Mouse (Mus musculus) left cerebral cortex, adult 2 months (tissue): ENCODE measurements around the gene Faap20. TPM values are rescaled to one million over a fixed set of nuclear protein-coding genes. Genes with fewer than 3 reads are reported as not detected.

Source experiments
- DNase-seq, 2 experiments: peaks; one replicate each; pipeline ENCODE4 v3.0.0; 2021 to 2022; ENCODE audit warnings: low spot score in 2 of 2, mixed read lengths in 1 of 2; ENCODE audit errors: extremely low spot score in 1 of 2
- H3K27ac ChIP-seq: fragments of 200-600 bp; 2 replicates; pipeline ENCODE4 v1.8.1; 2022
- H3K4me3 ChIP-seq: fragments of 200-600 bp; 2 replicates; pipeline ENCODE4 v1.8.1; 2022
- CTCF ChIP-seq: fragments of 200-600 bp; IDR thresholded peaks from 2 replicates; pipeline ENCODE4 v1.8.1; 2022; ENCODE audit warnings: antibody characterized with exemption, mild to moderate bottlenecking, moderate library complexity
- intact Hi-C: fragments of 180-260 bp; cut with DNase I; formaldehyde crosslinking; loops from one replicate; pipeline ENCODE4 v1.15.1; 2025
- total RNA-seq, 2 experiments: library from RNA; stranded (reverse); gene quantifications; 2 replicates each; pipeline ENCODE4 v1.2.3; 2021

Gene Faap20
- total RNA-seq, 2 experiments from 2014 or later: 25.9 to 28.8 TPM

- intact Hi-C loops: loop anchor here (2.0 kb wide), 1 partner anchor 58 kb away; no protein-coding TSS in a partner anchor
- H3K4me3 ChIP-seq: peak overlapping the region; percentile 75
- DNase-seq: peak in 1 of 2 experiments; percentile 41
- H3K27ac ChIP-seq: peak overlapping the region; percentile 97
- no peak for TF ChIP-seq CTCF
These were observed 937 bp downstream of the Faap20 start for GRCm38 (mm10) chr4:155250361-155251117.

GRCm38 (mm10) chr4:155251147-155251546, 1.5 kb downstream of the Faap20 start:
- TF ChIP-seq CTCF: no peak
- H3K4me3 ChIP-seq: peak overlapping the region; percentile 75; the same call in 1 of the 2 replicates
- H3K27ac ChIP-seq: no peak overlapping the region
- intact Hi-C loops: loop anchor here (2.0 kb wide), 1 partner anchor 58 kb away; no protein-coding TSS in a partner anchor
- DNase-seq: no peak

GRCm38 (mm10) chr4:155252253-155252652, 2.7 kb downstream of the Faap20 start:
- no peak for DNase-seq
- H3K4me3 ChIP-seq: no peak overlapping the region
- intact Hi-C loops: no loop called here
- no peak for TF ChIP-seq CTCF
- H3K27ac ChIP-seq: no peak overlapping the region

GRCm38 (mm10) chr4:155264521-155265321, 15.1 kb downstream of the Faap20 start:
- Histone ChIP-seq H3K27ac (0 out of 2 replicates have a peak overlapping the region, but pooled peaks have one; percentile 53), H3K4me3 (no peak overlapping the region)
- intact Hi-C loops: no loop called here
- no peak for DNase-seq
- no peak for TF ChIP-seq CTCF

- TF ChIP-seq CTCF: no peak
- no peak overlapping the region for H3K27ac ChIP-seq
- DNase-seq: no peak
- H3K4me3 ChIP-seq: no peak overlapping the region
- intact Hi-C loops: no loop called here
These were observed 17.5 kb downstream of the Faap20 start for GRCm38 (mm10) chr4:155267047-155267543.

- Histone ChIP-seq H3K27ac (no peak overlapping the region), H3K4me3 (no peak overlapping the region)
- TF ChIP-seq CTCF: no peak
- intact Hi-C loops: loop anchor here (1.0 kb wide), 1 partner anchor 41 kb away; no protein-coding TSS in a partner anchor
- no peak for DNase-seq
These were observed 18.1 kb downstream of the Faap20 start for GRCm38 (mm10) chr4:155267639-155268175.

- Histone ChIP-seq H3K27ac (no peak overlapping the region), H3K4me3 (no peak overlapping the region)
- TF ChIP-seq CTCF: peak; percentile 68
- intact Hi-C loops: loop anchor here (1.0 kb wide), 1 partner anchor 40 kb away; no protein-coding TSS in a partner anchor
- DNase-seq: peak; percentile 69 to 74
These were observed 18.8 kb downstream of the Faap20 start for GRCm38 (mm10) chr4:155268382-155268781.

GRCm38 (mm10) chr4:155274451-155274850, 24.8 kb downstream of the Faap20 start:
- Histone ChIP-seq H3K4me3 (no peak overlapping the region), H3K27ac (peak overlapping the region; percentile 25; the same call in 1 of the 2 replicates)
- intact Hi-C loops: no loop called here
- TF ChIP-seq CTCF: no peak
- DNase-seq: no peak

GRCm38 (mm10) chr4:155274851-155275250, 25.2 kb downstream of the Faap20 start:
- DNase-seq: no peak
- TF ChIP-seq CTCF: no peak
- intact Hi-C loops: no loop called here
- no peak overlapping the region for H3K4me3 ChIP-seq
- peak overlapping the region; percentile 25 for H3K27ac ChIP-seq

- intact Hi-C loops: no loop called here
- DNase-seq: no peak
- Histone ChIP-seq H3K27ac (peak overlapping the region; percentile 28; the same call in 1 of the 2 replicates), H3K4me3 (no peak overlapping the region)
- no peak for TF ChIP-seq CTCF
These were observed 28.4 kb downstream of the Faap20 start for GRCm38 (mm10) chr4:155277963-155278362.

- intact Hi-C loops: no loop called here
- no peak for DNase-seq
- Histone ChIP-seq H3K4me3 (no peak overlapping the region), H3K27ac (no peak overlapping the region)
- TF ChIP-seq CTCF: peak; percentile 27
These were observed 29.5 kb downstream of the Faap20 start for GRCm38 (mm10) chr4:155279054-155279453.
